Mouse (Mus musculus) bone marrow, adult 2 months (tissue): ENCODE results near the gene Fes.

Experiments
- CTCF ChIP-seq: fragments of 200-500 bp; IDR thresholded peaks from 2 replicates; pipeline ENCODE4 v1.5.1; 2011; ENCODE audit warnings: low read length, control low read depth; ENCODE audit not compliant: control insufficient read depth, insufficient read depth
- POLR2A ChIP-seq: fragments of 200-500 bp; IDR thresholded peaks from 2 replicates; pipeline ENCODE4 v1.6.1; 2011; ENCODE audit warnings: low read depth, mild to moderate bottlenecking, control low read depth, low read length, borderline replicate concordance; ENCODE audit not compliant: control insufficient read depth

GRCm38 (mm10) chr7:80435594-80435993 lies 47.8 kb upstream of the Fes start:
- TF ChIP-seq CTCF = no peak
- TF ChIP-seq POLR2A = no peak
